Mouse (Mus musculus) embryonic facial prominence, embryonic 15.5 days (tissue): ENCODE data around the gene Ddn. TPM values are rescaled to one million over a fixed set of nuclear protein-coding genes. Genes with fewer than 3 reads are reported as not detected.

ENCODE experiments used
- ATAC-seq: fragments of 200-750 bp; cut with Nextera tagmentation; 2 replicates; pipeline ENCODE4 v1.8.0; 2017; ENCODE audit warnings: low read depth, moderate TSS enrichment; ENCODE audit not compliant: insufficient number of reproducible peaks, low FRiP score, low TSS enrichment
- H3K27ac ChIP-seq: fragments of 300-500 bp; sonication (generic); replicated peaks from 2 replicates; pipeline ENCODE4 v1.5.1; 2015; ENCODE audit warnings: mild to moderate bottlenecking, inconsistent platforms
- H3K27me3 ChIP-seq: fragments of 300-500 bp; sonication (generic); 2 replicates; pipeline ENCODE4 v1.6.1; 2015; ENCODE audit warnings: inconsistent platforms
- H3K36me3 ChIP-seq: fragments of 300-500 bp; sonication (generic); 2 replicates; pipeline ENCODE4 v1.6.1; 2015; ENCODE audit warnings: mild to moderate bottlenecking, inconsistent platforms
- H3K4me1 ChIP-seq: fragments of 300-500 bp; sonication (generic); 2 replicates; pipeline ENCODE4 v1.6.1; 2015; ENCODE audit warnings: inconsistent platforms
- H3K4me2 ChIP-seq: fragments of 300-500 bp; sonication (generic); replicated peaks from 2 replicates; pipeline ENCODE4 v1.6.1; 2015; ENCODE audit warnings: mild to moderate bottlenecking, inconsistent platforms
- H3K4me3 ChIP-seq: fragments of 300-500 bp; sonication (generic); replicated peaks from 2 replicates; pipeline ENCODE4 v1.5.1; 2015; ENCODE audit warnings: mild to moderate bottlenecking, inconsistent platforms
- H3K9ac ChIP-seq: fragments of 300-500 bp; sonication (generic); 2 replicates; pipeline ENCODE4 v1.6.1; 2015; ENCODE audit warnings: inconsistent platforms
- H3K9me3 ChIP-seq: fragments of 300-500 bp; sonication (generic); replicated peaks from 2 replicates; pipeline ENCODE4 v1.6.1; 2016; ENCODE audit warnings: inconsistent platforms
- WGBS: fragments of 180-500 bp; shearing (Covaris S2); methylation state at CpG from one replicate; pipeline ENCODE4 v1.1.7; 2015; 5-methylcytosine and 5-hydroxymethylcytosine counted together
- polyA plus RNA-seq: library from polyadenylated mRNA; unstranded; fragments of >200 nt; fragmentation: Nextera tagmentation; extraction: Ambion mirVana; gene quantifications from 2 replicates; pipeline ENCODE4 v1.2.1, GENCODE M21; 2015

The Ddn gene
- polyA plus RNA-seq, 1 experiment from 2014 or later: 0.04 TPM

DNA sequence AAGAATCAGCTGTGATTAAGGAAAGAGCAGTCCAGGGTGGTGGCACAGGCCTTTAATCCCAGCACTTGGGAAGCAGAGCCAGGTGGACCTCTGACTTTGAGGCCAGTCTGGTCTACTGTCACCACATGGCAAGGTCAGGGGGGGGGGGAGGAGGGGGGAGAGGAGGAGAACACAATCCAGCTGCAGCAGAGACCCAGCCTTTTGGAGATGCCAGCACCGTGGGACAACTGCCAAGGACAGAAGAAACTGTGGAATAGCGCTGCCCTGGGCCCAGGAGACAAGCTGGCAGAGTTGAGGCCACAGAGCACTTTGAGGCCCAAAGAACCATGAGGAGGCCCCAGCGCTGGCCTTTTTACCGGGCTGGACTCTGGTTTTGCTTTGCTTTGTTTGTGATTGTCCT, 43.4 kb downstream of the Ddn start:
- peaks cover 10% of the 10 kb centered on the region for H3K27me3 ChIP-seq
- WGBS: 65% methylated on average over 4 of the region's 4 CpGs

DNA sequence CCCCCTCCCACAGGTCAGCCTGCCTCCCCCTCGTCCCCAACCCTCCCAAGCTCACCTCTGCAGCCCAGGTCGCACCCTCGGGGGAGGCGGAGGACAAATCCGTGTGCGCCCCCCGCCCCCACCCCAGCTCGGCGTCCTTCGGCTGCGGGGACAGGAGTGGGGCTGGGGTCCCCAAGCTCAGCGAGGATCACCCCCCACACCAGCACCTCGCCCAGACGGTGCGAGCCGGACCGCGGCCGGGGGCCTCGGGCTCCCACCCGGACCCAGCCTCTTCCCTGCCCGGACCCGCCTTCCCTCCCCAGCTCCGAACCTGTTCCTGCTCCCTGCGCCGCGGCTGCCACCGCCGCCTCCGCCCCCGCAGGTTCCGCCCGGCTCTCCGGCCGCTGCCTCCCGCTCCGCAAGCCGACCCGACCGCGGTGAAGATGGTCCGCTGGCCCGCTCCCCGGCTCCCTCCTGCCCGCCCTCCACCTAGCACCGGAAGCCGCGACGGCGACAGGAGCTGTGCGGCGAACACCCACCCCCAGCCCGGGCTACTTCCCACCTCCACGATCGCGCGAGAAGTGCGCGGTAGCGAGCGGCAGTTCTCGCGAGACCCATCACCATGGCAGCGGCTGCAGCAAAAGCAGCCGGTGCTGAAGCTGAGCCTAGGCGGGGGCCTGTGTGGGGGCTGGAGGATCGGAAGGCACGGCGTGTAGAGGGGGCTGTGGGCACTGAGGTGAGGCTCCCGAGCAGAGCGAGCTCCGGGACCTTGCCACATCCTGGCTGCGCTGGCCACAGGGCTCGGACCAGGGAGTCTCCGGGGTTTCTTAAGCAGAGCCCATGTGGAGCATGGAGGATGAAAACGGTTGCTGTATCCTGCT, 46.4 kb downstream of the Ddn start, which contains the start of gene Arf3:
Gene Arf3 (minus strand): TSS at position 545 of the 860 bp plus-strand sequence.
- Histone ChIP-seq H3K4me3 (peak within 1 kb of the TSS; percentile 99), H3K9ac (peak within 1 kb of the TSS; percentile 83), H3K27me3 (peaks cover 4% of the 10 kb centered on the region; the same call in 1 of the 2 replicates), H3K4me1 (peaks cover 18% of the 10 kb centered on the region), H3K36me3 (peaks cover 11% of the 10 kb centered on the region; the same call in 1 of the 2 replicates), H3K27ac (peak within 1 kb of the TSS; percentile 88), H3K9me3 (no peaks in the 10 kb centered on the region), H3K4me2 (peak within 1 kb of the TSS; percentile 92)
- under 1% methylated on average over 75 of the region's 76 CpGs for WGBS
- peak; percentile 92 for ATAC-seq

More for the DNA sequence above, 43.4 kb downstream of the Ddn start:
- Histone ChIP-seq H3K36me3 (no peaks in the 10 kb centered on the region), H3K9ac (no peak overlapping the region), H3K9me3 (no peaks in the 10 kb centered on the region), H3K4me1 (peaks cover 18% of the 10 kb centered on the region), H3K4me2 (no peak overlapping the region), H3K27ac (no peak overlapping the region), H3K4me3 (no peak overlapping the region)
- no peak for ATAC-seq

DNA sequence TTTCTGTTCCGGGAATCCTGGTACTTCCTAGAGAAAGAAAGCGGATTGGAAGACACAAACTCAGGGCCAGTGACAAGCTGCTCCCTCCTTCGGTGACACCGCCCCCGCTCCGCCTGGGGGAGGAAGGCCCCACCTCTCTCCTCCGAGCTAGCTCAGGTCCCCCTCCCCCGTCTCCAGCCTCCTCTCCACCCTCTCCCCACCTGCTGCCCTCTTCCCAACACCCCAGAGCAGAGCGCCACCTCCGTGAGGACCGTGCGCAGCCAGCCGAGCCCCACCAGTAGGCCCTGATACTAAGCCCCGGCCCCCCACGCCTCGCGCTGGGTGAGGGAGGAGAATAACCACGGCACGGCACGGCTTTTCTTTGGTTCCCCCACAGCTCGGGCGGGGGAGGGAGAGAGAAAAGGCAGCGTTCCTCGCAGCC, 47.1 kb downstream of the Ddn start:
- ATAC-seq: peak; percentile 74
- Histone ChIP-seq H3K36me3 (peaks cover 11% of the 10 kb centered on the region; the same call in 1 of the 2 replicates), H3K9me3 (no peaks in the 10 kb centered on the region), H3K27ac (peak overlapping the region; percentile 88), H3K9ac (peak overlapping the region; percentile 83), H3K4me1 (peaks cover 18% of the 10 kb centered on the region), H3K4me2 (peak overlapping the region; percentile 92), H3K27me3 (peaks cover 4% of the 10 kb centered on the region; the same call in 1 of the 2 replicates), H3K4me3 (peak overlapping the region; percentile 99)
- 1% methylated on average over 20 of the region's 24 CpGs for WGBS

DNA sequence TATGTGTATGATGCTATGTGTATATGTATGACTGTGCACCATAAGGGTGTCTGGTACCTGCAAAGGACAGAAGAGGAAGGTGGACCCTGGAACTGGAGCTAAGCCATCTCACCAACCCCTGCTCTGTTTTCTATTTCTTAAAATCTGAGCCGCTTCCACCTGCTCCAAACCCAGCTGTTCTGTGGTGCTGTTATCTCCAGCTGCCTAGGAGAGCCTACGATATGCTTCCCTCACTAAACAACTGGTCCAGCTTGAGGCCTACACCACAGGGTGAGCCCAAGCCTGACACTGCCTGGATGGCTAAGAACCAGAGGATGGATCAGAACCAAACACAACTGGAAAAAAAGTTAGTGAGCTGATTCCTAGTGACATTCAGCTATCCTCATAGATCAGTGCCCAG, 55.2 kb downstream of the Ddn start:
- no peaks in the 10 kb centered on the region for H3K27me3 ChIP-seq
- no peak overlapping the region for H3K4me2 ChIP-seq
- no peak overlapping the region for H3K4me3 ChIP-seq
- no peak for ATAC-seq
- WGBS: 95% methylated on average over 2 of the region's 2 CpGs
- H3K36me3 ChIP-seq: peaks cover 16% of the 10 kb centered on the region
- H3K9ac ChIP-seq: no peak overlapping the region
- no peaks in the 10 kb centered on the region for H3K9me3 ChIP-seq
- no peaks in the 10 kb centered on the region for H3K4me1 ChIP-seq
- H3K27ac ChIP-seq: no peak overlapping the region

Other genes starting within 250 kb of the Ddn start
- 54.7 and 57.5 TPM in 2 replicates for gene Ccnt1, start 238.6 kb downstream of the Ddn start, polyA plus RNA-seq
- gene 4930415O20Rik, start 238.5 kb downstream of the Ddn start, polyA plus RNA-seq: 0.43 TPM in 1 of 2 replicates, not detected in the other
- gene Adcy6, start 199.4 kb downstream of the Ddn start, polyA plus RNA-seq: 18.1 and 19.6 TPM in 2 replicates
- 45.7 and 48.2 TPM in 2 replicates for gene Cacnb3, start 178.7 kb downstream of the Ddn start, polyA plus RNA-seq
- gene Ddx23, start 146.6 kb downstream of the Ddn start, polyA plus RNA-seq: 25.1 and 27.9 TPM in 2 replicates
- 0.60 and 1.1 TPM in 2 replicates for gene Rnd1, start 132.0 kb downstream of the Ddn start, polyA plus RNA-seq
- gene Ccdc65, start 101.3 kb downstream of the Ddn start, polyA plus RNA-seq: 5.3 and 8.4 TPM in 2 replicates
- 82.8 and 87.4 TPM in 2 replicates for gene Fkbp11, start 81.3 kb downstream of the Ddn start, polyA plus RNA-seq
- 52.6 and 53.3 TPM in 2 replicates for gene Arf3, start 46.3 kb downstream of the Ddn start, polyA plus RNA-seq
- gene Wnt10b, start 31.3 kb downstream of the Ddn start, polyA plus RNA-seq: 6.0 and 8.0 TPM in 2 replicates
- 0.07 TPM in 1 of 2 replicates, not detected in the other for gene Wnt1, start 19.6 kb downstream of the Ddn start, polyA plus RNA-seq
- gene Prkag1, start 22.0 kb upstream of the Ddn start, polyA plus RNA-seq: 90.5 and 91.9 TPM in 2 replicates
- gene Kmt2d, start 61.7 kb upstream of the Ddn start, polyA plus RNA-seq: 14.1 and 14.9 TPM in 2 replicates
- 13.2 and 17.3 TPM in 2 replicates for gene Rhebl1, start 85.0 kb upstream of the Ddn start, polyA plus RNA-seq
- gene Dhh, start 89.0 kb upstream of the Ddn start, polyA plus RNA-seq: 1.7 and 2.4 TPM in 2 replicates
- gene Lmbr1l, start 108.7 kb upstream of the Ddn start, polyA plus RNA-seq: 21.7 and 22.0 TPM in 2 replicates
- 1,427 and 1,514 TPM in 2 replicates for gene Tuba1b, start 125.1 kb upstream of the Ddn start, polyA plus RNA-seq
- not detected in 2 replicates for gene Gm49450, start 144.1 kb upstream of the Ddn start, polyA plus RNA-seq
- 1,473 and 1,543 TPM in 2 replicates for gene Tuba1a, start 144.2 kb upstream of the Ddn start, polyA plus RNA-seq
- 131 and 134 TPM in 2 replicates for gene Tuba1c, start 220.4 kb upstream of the Ddn start, polyA plus RNA-seq
- gene Prph, start 245.7 kb upstream of the Ddn start, polyA plus RNA-seq: 8.8 and 9.9 TPM in 2 replicates